Mouse (Mus musculus): ENCODE results near the gene Gad2. TPM values are rescaled to one million over a fixed set of nuclear protein-coding genes. Genes with fewer than 3 reads are reported as not detected.
A peak's percentile ranks its signal among the peaks of the same experiment; 100 is the strongest.

Gene Gad2
- polyA plus RNA-seq, 1 experiment from 2014 or later = 50.7 TPM

- 70% methylated on average over 1 of the region's 1 CpGs for WGBS
- Histone ChIP-seq H3K4me1 (no peaks in the 10 kb centered on the region), H3K4me2 (replicated peaks) (no peak overlapping the region), H3K36me3 (peaks cover 8% of the 10 kb centered on the region; the same call in 1 of the 2 replicates), H3K9me3 (replicated peaks) (no peaks in the 10 kb centered on the region), H3K9ac (no peak overlapping the region), H3K27me3 (no peaks in the 10 kb centered on the region), H3K4me3 (no peak overlapping the region), H3K27ac (no peak overlapping the region)
- ATAC-seq (ENCODE audit: low FRiP score) = no peak
Measured at GRCm38 (mm10) chr2:22671348-22671747, 49.3 kb downstream of the Gad2 start.

- Histone ChIP-seq H3K4me2 (replicated peaks) (no peak overlapping the region), H3K4me3 (no peak overlapping the region), H3K27me3 (no peaks in the 10 kb centered on the region), H3K27ac (no peak overlapping the region), H3K4me1 (no peaks in the 10 kb centered on the region), H3K9me3 (replicated peaks) (no peaks in the 10 kb centered on the region), H3K9ac (no peak overlapping the region), H3K36me3 (0 out of 2 replicates have a peak, but pooled peaks cover 5% of the 10 kb centered on the region)
- no peak for ATAC-seq (ENCODE audit: low FRiP score)
- 35% methylated on average over 8 of the region's 8 CpGs for WGBS
Measured at GRCm38 (mm10) chr2:22677066-22677465, 55.1 kb downstream of the Gad2 start.

GRCm38 (mm10) chr2:22679944-22680343 lies 57.9 kb downstream of the Gad2 start:
- no peak overlapping the region for H3K27ac ChIP-seq
- H3K4me1 ChIP-seq = no peaks in the 10 kb centered on the region
- 51% methylated on average over 4 of the region's 4 CpGs for WGBS
- H3K27me3 ChIP-seq = no peaks in the 10 kb centered on the region
- H3K9me3 ChIP-seq (replicated peaks) = no peaks in the 10 kb centered on the region
- no peak for ATAC-seq (ENCODE audit: low FRiP score)
- H3K36me3 ChIP-seq = 0 out of 2 replicates have a peak, but pooled peaks cover 5% of the 10 kb centered on the region
- H3K4me2 ChIP-seq (replicated peaks) = no peak overlapping the region
- H3K4me3 ChIP-seq = no peak overlapping the region
- H3K9ac ChIP-seq = no peak overlapping the region

GRCm38 (mm10) chr2:22689969-22690368 lies 68.0 kb downstream of the Gad2 start:
- no peaks in the 10 kb centered on the region for H3K27me3 ChIP-seq
- no peak for ATAC-seq (ENCODE audit: low FRiP score)
- H3K4me3 ChIP-seq = no peak overlapping the region
- no peak overlapping the region for H3K4me2 ChIP-seq (replicated peaks)
- no peaks in the 10 kb centered on the region for H3K9me3 ChIP-seq (replicated peaks)
- 82% methylated on average over 7 of the region's 7 CpGs for WGBS
- H3K27ac ChIP-seq = no peak overlapping the region
- H3K36me3 ChIP-seq = 0 out of 2 replicates have a peak, but pooled peaks cover 10% of the 10 kb centered on the region
- H3K9ac ChIP-seq = no peak overlapping the region
- H3K4me1 ChIP-seq = no peaks in the 10 kb centered on the region

- WGBS = 58% methylated on average over 4 of the region's 4 CpGs
- Histone ChIP-seq H3K4me2 (replicated peaks) (no peak overlapping the region), H3K9ac (no peak overlapping the region), H3K4me3 (no peak overlapping the region), H3K36me3 (no peaks in the 10 kb centered on the region), H3K27ac (peak overlapping the region; percentile 66), H3K27me3 (no peaks in the 10 kb centered on the region), H3K9me3 (replicated peaks) (no peaks in the 10 kb centered on the region), H3K4me1 (0 out of 2 replicates have a peak, but pooled peaks cover 7% of the 10 kb centered on the region)
- ATAC-seq (ENCODE audit: low FRiP score) = peak; percentile 31; the same call in 1 of the 2 replicates
Measured at GRCm38 (mm10) chr2:22704780-22705727, 83.0 kb downstream of the Gad2 start.

GRCm38 (mm10) chr2:22706233-22706632 lies 84.2 kb downstream of the Gad2 start:
- Histone ChIP-seq H3K4me2 (replicated peaks) (no peak overlapping the region), H3K36me3 (no peaks in the 10 kb centered on the region), H3K27me3 (no peaks in the 10 kb centered on the region), H3K9me3 (replicated peaks) (no peaks in the 10 kb centered on the region), H3K27ac (no peak overlapping the region), H3K4me3 (no peak overlapping the region), H3K4me1 (0 out of 2 replicates have a peak, but pooled peaks cover 7% of the 10 kb centered on the region), H3K9ac (no peak overlapping the region)
- peak; percentile 88 for ATAC-seq (ENCODE audit: low FRiP score)
- WGBS = 60% methylated on average over 3 of the region's 3 CpGs

GRCm38 (mm10) chr2:22721522-22722470 lies 99.8 kb downstream of the Gad2 start:
- H3K4me3 ChIP-seq = no peak overlapping the region
- peak; percentile 88 for ATAC-seq (ENCODE audit: low FRiP score)
- no peaks in the 10 kb centered on the region for H3K36me3 ChIP-seq
- H3K9me3 ChIP-seq (replicated peaks) = no peaks in the 10 kb centered on the region
- peaks cover 2% of the 10 kb centered on the region; the same call in 1 of the 2 replicates for H3K4me1 ChIP-seq
- H3K4me2 ChIP-seq (replicated peaks) = no peak overlapping the region
- no peaks in the 10 kb centered on the region for H3K27me3 ChIP-seq
- no peak overlapping the region for H3K27ac ChIP-seq
- WGBS = 33% methylated on average over 8 of the region's 8 CpGs
- H3K9ac ChIP-seq = no peak overlapping the region

- Histone ChIP-seq H3K4me3 (no peak overlapping the region), H3K36me3 (no peaks in the 10 kb centered on the region), H3K9me3 (replicated peaks) (no peaks in the 10 kb centered on the region), H3K27me3 (no peaks in the 10 kb centered on the region), H3K4me1 (peaks cover 2% of the 10 kb centered on the region; the same call in 1 of the 2 replicates), H3K27ac (no peak overlapping the region), H3K9ac (no peak overlapping the region), H3K4me2 (replicated peaks) (no peak overlapping the region)
- no peak for ATAC-seq (ENCODE audit: low FRiP score)
- WGBS = 76% methylated on average over 3 of the region's 3 CpGs
Measured at GRCm38 (mm10) chr2:22723927-22724534, 102.0 kb downstream of the Gad2 start.

- no peak for ATAC-seq (ENCODE audit: low FRiP score)
- Histone ChIP-seq H3K9ac (no peak overlapping the region), H3K27ac (no peak overlapping the region), H3K36me3 (no peaks in the 10 kb centered on the region), H3K4me1 (no peaks in the 10 kb centered on the region), H3K4me2 (replicated peaks) (no peak overlapping the region), H3K27me3 (no peaks in the 10 kb centered on the region), H3K4me3 (no peak overlapping the region), H3K9me3 (replicated peaks) (no peaks in the 10 kb centered on the region)
- WGBS = 73% methylated on average over 1 of the region's 1 CpGs
Measured at GRCm38 (mm10) chr2:22727113-22727512, 105.1 kb downstream of the Gad2 start.

GRCm38 (mm10) chr2:22736134-22736533 lies 114.1 kb downstream of the Gad2 start:
- no peaks in the 10 kb centered on the region; the same call in 1 of the 2 replicates for H3K9me3 ChIP-seq (replicated peaks)
- H3K27ac ChIP-seq = no peak overlapping the region
- no peak for ATAC-seq (ENCODE audit: low FRiP score)
- H3K4me2 ChIP-seq (replicated peaks) = no peak overlapping the region
- H3K4me3 ChIP-seq = no peak overlapping the region
- no peaks in the 10 kb centered on the region for H3K36me3 ChIP-seq
- H3K4me1 ChIP-seq = no peaks in the 10 kb centered on the region
- H3K27me3 ChIP-seq = no peaks in the 10 kb centered on the region
- 82% methylated on average over 2 of the region's 2 CpGs for WGBS
- H3K9ac ChIP-seq = no peak overlapping the region

GRCm38 (mm10) chr2:22739369-22739768 lies 117.4 kb downstream of the Gad2 start:
- no peak overlapping the region for H3K4me2 ChIP-seq (replicated peaks)

More at GRCm38 (mm10) chr2:22739369-22739768, 117.4 kb downstream of the Gad2 start:
- H3K27me3 ChIP-seq = no peaks in the 10 kb centered on the region
- no peaks in the 10 kb centered on the region for H3K36me3 ChIP-seq
- no peak overlapping the region for H3K27ac ChIP-seq
- H3K9me3 ChIP-seq (replicated peaks) = no peaks in the 10 kb centered on the region; the same call in 1 of the 2 replicates
- no peaks in the 10 kb centered on the region for H3K4me1 ChIP-seq
- no peak overlapping the region for H3K4me3 ChIP-seq
- 54% methylated on average over 1 of the region's 1 CpGs for WGBS
- no peak overlapping the region for H3K9ac ChIP-seq
- ATAC-seq (ENCODE audit: low FRiP score) = no peak
